Mouse (Mus musculus) left cerebral cortex, postnatal 25 days (tissue): Measurements from ENCODE around the gene Gm2035. TPM values are rescaled to one million over a fixed set of nuclear protein-coding genes. Genes with fewer than 3 reads are reported as not detected.
"Not testable (repeated sequence)": the region's sequence is repeated elsewhere in the genome, so short reads cannot be mapped to it uniquely, and the experiment has no call there.

Source experiments
- DNase-seq, 2 experiments: peaks; one replicate each; pipeline ENCODE4 v3.0.0; 2022; ENCODE audit warnings: low spot score in 2 of 2, mixed read lengths in 1 of 2
- intact Hi-C: fragments of 180-260 bp; cut with DNase I; formaldehyde crosslinking; loops from one replicate; pipeline ENCODE4 v1.15.1; 2025
- total RNA-seq, 2 experiments: library from RNA; stranded (reverse); gene quantifications; 2 replicates each; pipeline ENCODE4 v1.2.3; 2021

Gene Gm2035
- total RNA-seq, result not detected

DNA sequence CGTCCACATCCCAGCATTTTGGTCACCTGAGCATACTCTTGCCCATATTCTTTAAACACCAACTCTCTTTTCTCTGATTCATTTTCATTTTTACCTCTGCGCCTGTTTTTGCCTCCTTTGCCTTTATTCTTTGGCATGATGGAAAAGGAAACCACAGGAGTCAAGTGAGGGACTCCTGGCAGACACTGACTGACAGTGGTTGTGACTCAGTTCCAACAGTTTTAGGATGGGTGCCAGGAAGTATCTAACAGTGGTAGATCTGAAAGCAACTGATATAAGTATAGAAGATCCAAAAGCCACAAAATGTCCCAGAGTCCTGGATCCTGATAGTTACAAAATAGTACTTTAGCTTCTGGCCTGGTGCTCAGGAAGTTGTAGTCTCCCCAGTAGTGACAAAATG, at the start of gene Gm2035:
Gene Gm2035, minus strand, starts transcription at position 137 of the 400 bp plus-strand sequence.
- intact Hi-C loops, DNase-seq: not testable (repeated sequence)

DNA sequence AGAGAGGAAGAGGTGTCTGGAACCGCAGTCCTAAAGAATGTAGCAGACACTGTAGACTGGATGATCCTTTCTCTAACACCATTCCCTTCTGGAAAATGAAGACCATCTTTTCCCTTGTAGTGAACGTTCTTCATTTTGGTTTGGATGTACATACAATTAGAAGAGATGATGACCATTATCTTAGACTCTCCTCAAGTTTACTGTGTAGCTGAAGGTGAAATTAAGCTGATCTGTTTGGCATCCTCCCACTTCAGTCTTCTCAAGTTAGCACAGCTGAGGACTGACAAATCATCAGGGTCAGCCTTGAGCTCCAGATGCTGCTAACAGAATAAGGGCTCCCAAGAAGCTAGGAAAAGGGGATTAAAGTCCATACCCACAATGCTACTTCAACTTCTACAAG, 34.1 kb upstream of the Gm2035 start, which contains the start of gene Gm2042:
Gene Gm2042, plus strand, starts transcription at position 301 of the 400 bp plus-strand sequence.
- intact Hi-C loops, DNase-seq: not testable (repeated sequence)

GRCm38 (mm10) chr12:87895070-87895469, 24.6 kb downstream of the Gm2035 start, which contains the start of gene Gm2022:
TSS of gene Gm2022 (plus strand) at chr12:87895370.
- intact Hi-C loops, DNase-seq: not testable (repeated sequence)

DNA sequence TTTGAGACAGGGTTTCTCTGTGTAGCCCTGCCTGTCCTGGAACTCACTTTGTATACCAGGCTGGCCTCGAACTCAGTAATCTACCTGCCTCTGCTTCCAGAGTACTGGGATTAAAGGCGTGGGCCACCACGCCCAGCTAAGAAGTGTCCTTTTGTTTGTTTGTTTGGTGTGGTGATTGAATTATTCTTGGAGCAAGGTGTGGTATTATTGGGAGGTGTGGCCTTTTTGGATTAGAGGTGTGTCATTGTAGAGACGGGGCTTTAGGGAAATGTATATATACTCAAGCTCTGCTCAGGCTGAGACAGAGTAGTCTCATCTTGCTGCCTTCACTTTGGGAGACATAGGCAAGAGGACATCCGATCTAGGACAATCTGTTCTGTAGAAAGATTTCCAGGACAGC, 45.9 kb downstream of the Gm2035 start, which contains the start of gene Gm2016:
Gene Gm2016, plus strand, starts transcription at position 301 of the 400 bp plus-strand sequence.
- intact Hi-C loops, DNase-seq: not testable (repeated sequence)

Other genes starting within 250 kb of the Gm2035 start
- not detected for gene Gm21319, start 144.1 kb downstream of the Gm2035 start, total RNA-seq
- not detected for gene Gm21936, start 124.3 kb downstream of the Gm2035 start, total RNA-seq
- gene BB287469, start 103.3 kb downstream of the Gm2035 start, total RNA-seq, result not detected
- gene Gm2001, start 77.5 kb downstream of the Gm2035 start, total RNA-seq, result not detected
- not detected for gene Gm2016, start 45.8 kb downstream of the Gm2035 start, total RNA-seq
- gene Gm2022, start 24.5 kb downstream of the Gm2035 start, total RNA-seq, result not detected
- not detected for gene Gm2042, start 34.2 kb upstream of the Gm2035 start, total RNA-seq
- not detected for gene Gm2075, start 92.0 kb upstream of the Gm2035 start, total RNA-seq
- not detected for gene Gm6803, start 98.9 kb upstream of the Gm2035 start, total RNA-seq
- not detected for gene Gm2056, start 107.1 kb upstream of the Gm2035 start, total RNA-seq
- gene Gm16368, start 163.8 kb upstream of the Gm2035 start, total RNA-seq, result not detected